Mouse (Mus musculus) adrenal gland, postnatal 36 days (tissue): ENCODE measurements around the gene Tepp. TPM values are rescaled to one million over a fixed set of nuclear protein-coding genes. Genes with fewer than 3 reads are reported as not detected.
A peak's percentile ranks its signal among the peaks of the same experiment; 100 is the strongest.

ENCODE experiments used
- DNase-seq, 2 experiments: peaks; one replicate each; pipeline ENCODE4 v3.0.0; 2021; ENCODE audit warnings: mixed read lengths in 1 of 2
- long read RNA-seq, 2 experiments: library from polyadenylated mRNA; stranded (forward); transcript quantifications; one replicate each; pipeline ENCODE4 v2.0.0; 2021; ENCODE audit warnings: borderline sequencing depth in 2 of 2
- total RNA-seq, 2 experiments: library from RNA; stranded (reverse); gene quantifications; 2 replicates each; pipeline ENCODE4 v1.2.3; 2021

Gene Tepp
- total RNA-seq = under 1 TPM in 1 of 2 experiments, not detected in 1; 0.82 TPM
- long read RNA-seq, experiment 1, partial matches to known transcripts = 1 of 1 reads
- long read RNA-seq, experiment 1, other reads (novel, unspliced or antisense) = 0 of 1 reads
- long read RNA-seq, experiment 2, partial matches to known transcripts = 1 of 1 reads
- long read RNA-seq, experiment 2, other reads (novel, unspliced or antisense) = 0 of 1 reads

DNA sequence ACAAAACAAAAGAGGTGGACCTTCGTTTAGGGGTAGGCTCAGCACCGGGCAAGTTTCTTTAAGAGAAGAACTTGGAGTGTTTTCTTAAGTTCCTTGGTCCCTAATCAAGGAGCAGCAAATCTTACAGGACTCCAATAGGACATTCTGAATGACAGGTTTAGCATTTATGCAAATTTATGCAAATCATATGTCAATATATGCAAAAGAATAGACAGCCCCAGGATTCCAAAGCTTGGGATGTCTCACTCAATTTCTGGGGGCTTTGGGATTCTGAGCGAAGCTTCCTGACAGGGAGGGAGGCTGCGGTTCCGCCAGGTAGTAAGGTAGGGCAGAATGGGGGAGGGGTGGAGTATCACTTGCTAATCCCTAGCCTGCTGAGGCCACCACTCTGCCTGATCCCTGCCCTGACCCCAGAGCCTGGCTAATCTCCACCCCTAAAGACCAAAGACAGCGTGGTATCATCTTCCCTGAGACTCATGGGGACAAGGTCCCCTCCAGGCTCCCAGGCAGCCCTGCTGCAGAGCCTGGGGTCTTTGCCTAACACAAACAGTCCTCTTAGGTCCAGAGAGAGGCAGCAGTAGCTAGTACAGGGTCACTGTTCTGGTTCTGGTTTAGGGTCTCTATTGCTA, at the start of gene Tepp:
TSS of gene Tepp (plus strand) at position 225 of the 629 bp plus-strand sequence.
- DNase-seq = no peak

DNA sequence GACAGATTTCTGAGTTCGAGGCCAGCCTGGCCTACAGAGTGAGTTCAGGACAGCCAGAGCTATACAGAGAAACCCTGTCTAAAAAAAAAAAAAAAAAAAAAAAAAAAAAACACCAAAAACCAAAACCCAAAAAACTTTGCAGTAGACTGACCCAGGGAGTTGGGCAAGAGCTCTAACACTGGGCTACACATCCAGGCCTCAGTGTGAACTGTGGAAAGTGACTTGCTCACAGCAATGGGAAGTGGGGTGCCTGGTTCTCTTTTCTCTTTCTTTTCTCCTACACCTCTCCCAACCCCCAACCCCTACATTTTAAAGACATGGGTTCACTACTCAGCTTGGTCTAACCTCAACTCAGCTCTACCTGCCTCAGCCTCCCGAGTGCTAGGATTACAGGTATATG, 48.2 kb upstream of the Tepp start:
- no peak for DNase-seq

DNA sequence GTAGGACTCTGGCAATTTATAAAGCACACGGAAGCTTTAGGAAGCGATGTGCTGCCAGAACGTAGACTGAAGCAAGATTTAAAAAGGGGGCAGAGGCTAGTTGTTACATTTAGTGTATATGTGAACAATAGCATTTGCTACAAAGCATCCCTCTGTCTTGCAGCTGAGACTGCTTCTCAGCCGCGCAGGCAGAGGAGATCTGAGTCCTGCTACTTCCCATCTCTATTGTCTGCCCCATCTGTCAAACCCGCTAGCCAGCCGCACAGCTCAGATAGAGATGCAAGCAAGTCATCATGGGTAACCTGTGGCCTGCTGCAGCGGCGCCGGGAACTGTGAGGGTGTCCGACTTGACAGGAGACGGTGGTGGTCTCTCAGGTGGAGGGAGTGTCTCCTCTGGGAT, 39.9 kb upstream of the Tepp start:
- no peak for DNase-seq

DNA sequence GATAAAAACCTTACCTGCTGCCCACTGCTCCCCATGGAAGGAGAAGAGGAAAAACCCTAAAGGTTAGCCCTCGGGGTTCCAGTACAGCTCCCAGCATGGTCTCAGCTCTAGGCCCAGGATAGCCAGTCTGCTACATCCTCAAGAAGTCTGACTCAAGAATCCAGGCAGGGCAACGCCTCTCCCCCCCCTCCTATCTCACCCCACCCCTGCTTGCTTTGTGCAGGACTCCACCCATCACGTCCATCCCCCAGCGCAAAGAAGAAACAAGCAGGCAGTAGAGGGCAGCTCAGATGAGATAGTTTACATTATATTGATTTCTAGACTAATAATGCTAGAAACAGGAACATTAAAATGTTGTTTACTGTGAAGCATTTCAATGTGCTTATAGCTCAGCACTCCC, 38.5 kb upstream of the Tepp start:
- no peak for DNase-seq

DNA sequence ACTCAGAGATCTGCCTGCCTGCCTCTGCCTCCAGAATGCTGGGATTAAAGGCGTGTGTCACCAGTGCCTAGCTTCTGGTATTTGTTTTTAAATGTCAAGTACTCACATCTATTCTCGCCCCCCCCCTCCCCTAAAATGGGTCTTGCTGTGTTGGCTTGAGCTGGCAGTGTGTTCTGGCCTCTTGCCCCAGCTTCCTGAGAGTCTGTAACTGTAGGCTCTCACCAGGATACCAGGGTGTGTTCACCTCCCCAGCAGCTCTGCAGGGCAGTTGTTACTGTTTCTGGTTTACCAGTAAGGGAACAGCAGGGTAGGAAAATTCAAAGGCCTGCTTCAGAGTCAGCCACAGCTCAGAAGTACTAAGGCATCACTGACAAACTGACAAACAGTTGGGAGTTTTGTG, 37.5 kb upstream of the Tepp start:
- DNase-seq = peak; percentile 47 to 51

DNA sequence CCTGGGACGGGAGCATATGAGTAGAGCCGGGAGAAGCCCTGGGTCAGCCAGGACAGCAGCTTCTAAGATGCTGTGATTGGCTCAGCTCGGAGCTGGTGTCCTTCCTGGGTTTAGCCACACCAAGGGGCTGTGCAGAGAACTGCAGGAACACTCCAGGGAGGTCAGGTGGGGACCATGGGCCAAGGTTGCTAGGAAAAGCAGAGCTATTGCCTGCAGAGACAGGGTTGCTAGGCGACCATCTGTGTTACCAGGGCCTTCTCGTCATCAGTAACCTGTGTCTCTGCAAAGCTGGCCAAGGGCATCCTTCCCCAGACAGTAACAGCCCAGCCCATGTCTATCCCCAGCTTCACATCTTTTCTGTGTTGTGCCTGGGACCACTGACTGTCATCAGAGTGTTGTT, 28.9 kb upstream of the Tepp start:
- DNase-seq = no peak

DNA sequence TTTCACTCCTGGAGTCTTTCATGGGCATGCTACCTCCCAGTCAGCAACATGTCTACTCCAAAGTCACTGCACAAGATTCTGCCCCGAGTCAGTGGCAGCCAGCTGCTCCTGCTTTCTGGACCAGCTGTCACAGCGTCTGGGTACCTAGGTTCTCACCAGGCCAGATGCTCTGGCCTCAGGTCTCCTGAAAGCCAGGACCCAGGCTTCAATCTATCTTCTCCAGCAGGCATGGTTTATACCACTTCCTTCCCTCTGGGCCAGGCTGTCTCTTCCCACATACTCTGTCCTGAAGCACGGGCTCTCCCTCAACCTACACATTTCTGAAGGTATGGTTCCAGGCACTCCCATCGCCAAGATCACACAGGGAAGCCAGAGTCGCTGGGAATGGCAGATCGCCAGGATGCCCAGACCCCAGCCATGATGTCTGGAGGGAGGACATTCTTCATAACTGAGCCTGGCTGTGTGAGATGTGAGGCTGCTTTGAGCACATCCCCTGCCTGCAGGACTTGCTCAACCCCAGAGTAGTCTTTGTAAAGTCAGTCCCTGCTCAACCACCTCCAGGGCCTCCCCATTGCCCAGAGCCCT, 21.2 kb upstream of the Tepp start:
- no peak for DNase-seq

DNA sequence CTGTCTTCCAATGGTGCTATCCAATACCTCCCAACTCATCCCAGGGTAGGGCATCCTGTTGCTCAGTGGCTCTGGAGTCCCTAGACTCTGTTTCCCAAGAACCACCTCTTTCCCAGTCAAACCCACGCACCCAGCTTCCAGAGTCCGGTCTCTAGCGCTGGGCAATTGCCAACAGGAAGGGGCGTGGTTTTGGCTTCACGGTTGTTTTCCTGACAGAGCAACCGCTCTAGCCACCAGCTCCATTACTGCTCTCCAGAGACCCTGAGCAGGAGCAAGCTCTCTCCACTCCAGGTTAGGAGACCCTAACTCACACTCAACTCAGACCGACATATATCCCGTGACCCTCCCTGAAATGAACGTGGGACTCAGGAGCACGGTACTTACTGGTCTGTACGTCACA, 17.2 kb upstream of the Tepp start:
- DNase-seq = peak; percentile 81 to 85

DNA sequence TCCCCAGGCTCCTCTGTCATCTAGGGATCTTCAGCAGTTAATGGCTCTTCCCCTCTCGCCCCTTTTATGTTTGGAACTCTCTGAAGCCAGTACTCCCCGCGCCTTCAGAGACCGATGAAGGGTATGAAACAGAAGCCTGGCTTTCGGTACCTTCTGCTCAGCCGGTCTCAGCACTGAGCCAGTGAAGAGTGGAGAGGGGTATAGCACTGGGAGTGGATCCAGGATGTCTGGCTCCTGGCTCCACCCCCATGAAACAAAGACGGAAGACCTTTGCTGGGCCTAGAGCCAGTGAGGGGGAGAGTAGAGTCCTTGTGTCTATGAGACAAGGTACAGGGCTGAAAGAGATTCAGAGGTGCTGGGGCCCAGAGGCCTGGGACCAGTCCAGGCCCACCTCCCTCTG, 16.5 kb upstream of the Tepp start:
- peak; percentile 39 to 42 for DNase-seq

DNA sequence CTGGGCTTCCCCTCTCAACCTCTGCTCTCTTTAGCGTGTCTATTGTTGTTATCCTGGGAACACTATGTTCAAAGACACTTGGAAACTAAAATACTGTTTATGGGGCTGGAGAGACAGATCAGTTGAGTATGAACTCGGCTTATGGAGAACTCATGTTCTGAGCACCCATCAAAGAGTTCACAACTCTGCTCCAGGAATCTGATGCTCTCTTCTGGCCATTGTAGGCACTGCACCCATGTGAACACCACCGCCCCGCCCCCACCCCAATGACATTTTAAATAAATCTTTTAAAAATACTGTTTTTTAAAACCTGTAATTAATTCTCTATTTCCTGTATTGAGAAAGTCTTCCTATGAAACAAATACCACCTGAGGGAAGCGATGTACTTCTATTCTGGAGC, 8.0 kb upstream of the Tepp start:
- DNase-seq = peak in 1 of 2 experiments; percentile 60

DNA sequence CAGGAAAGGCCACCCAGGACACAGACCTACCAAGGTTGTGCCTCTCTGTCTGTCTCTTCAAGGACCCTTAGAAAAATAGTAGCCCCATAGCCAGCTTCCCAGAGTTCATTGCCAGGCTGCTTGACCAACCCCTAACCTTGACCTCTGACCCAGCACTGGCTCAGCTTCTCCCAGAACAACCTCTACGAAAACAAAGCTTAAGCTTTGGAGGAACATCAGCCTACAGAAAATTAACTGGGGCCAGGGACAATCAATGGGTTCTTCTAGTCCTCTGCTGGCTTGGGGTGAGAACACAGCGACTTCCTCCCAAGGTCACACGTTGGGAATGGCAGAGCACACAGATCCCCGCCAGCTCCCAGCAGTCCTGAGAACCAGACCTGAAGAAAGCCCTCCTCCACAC, 4.8 kb upstream of the Tepp start:
- DNase-seq = peak in 1 of 2 experiments; percentile 34

DNA sequence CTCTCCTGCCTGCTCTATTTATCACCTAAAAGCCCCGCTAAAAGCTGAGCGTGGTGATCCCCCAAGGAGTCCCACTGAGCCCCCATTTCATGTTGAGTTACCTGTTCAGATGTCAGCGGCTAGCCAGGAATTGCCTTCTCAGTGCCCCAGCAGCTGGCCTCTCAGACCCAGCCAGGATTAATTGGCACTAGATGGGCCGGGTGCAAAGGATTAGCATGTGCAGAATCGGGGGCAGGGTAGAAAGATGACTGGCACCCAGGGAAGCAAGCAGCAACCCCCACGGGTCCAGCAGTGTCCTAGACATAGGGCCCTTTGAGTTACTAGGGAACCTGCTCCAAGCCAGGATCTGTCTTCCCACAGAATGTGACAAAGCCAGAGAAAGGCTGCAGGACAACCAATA, 3.9 kb upstream of the Tepp start, which contains the start of gene Cngb1:
TSS of gene Cngb1 (minus strand) at position 155 of the 400 bp plus-strand sequence.
- no peak for DNase-seq

DNA sequence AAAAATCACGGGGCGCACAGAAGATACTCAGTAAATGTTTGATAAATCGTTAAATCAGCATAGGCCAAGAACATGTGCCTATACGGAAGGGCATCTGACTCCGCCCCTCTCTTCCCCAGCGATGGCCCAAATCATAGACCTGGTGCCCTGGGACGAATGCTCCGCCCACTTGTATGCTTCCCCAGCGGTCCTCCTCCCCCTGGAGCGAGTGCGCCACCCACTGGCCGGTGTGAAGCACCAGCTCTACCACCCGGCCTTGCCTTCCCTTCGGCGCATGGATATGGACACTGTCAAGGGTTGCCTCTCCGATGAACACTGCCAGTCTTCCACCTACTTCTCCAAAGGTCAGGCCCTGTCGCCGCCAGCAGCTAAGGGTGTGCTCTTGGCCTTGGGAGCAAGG, 2.5 kb downstream of the Tepp start:
- peak; percentile 70 to 82 for DNase-seq

DNA sequence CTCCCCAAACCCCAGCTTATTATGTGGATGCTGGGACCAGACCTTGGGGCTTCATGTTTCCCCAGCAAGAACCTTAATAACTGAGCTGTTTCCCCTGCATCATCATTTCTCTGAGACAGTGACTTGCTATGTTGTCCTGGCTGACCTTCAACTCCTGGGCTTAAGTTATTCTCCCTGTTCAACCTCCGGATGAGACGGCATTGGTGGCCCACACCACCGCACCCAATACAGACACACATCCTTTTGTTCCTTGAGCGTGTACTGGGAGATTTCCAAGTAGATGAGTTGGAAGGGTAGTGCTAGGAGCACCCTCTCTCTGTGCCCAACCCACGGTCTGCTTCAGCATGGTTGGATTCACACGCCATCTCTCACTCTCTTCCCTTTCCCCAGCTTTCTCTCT, 3.5 kb downstream of the Tepp start:
- no peak for DNase-seq

DNA sequence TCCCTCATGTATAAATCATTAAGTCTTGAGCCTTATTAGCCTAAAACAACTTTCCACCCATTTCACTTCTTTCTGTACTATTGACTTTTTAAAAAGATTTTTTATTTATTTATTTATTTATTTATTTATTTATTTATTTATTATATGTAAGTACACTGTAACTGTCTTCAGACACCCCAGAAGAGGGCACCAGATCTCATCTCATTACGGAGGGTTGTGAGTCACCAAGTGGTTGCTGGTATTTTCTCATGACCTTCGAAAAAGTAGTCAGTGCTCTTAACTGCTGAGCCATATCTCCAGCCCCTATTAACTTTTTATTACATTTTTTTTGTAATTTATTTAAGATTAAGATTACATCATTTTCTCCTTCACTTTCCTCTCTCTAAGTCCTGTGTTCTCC, 4.3 kb downstream of the Tepp start:
- peak; percentile 42 to 59 for DNase-seq

DNA sequence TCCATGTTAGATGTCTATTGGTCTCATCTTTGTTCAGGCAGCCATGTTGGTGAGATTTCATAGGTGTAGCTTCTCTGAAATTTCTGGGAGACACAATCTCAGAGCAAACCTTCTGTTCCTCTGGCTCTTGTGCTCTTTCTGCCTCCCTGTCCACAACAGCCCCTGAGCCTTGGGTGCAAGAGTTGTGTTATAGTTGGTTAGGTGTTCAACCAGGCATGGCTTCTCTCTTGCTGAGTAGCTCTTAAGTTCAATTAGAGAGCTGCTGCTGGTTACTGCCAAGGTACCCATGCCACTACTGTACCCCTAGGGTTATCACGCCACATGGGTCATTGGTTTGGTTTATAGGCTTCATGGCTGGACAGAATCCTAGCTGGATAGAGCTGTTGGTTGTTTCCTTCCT, 5.0 kb downstream of the Tepp start:
- DNase-seq = no peak

DNA sequence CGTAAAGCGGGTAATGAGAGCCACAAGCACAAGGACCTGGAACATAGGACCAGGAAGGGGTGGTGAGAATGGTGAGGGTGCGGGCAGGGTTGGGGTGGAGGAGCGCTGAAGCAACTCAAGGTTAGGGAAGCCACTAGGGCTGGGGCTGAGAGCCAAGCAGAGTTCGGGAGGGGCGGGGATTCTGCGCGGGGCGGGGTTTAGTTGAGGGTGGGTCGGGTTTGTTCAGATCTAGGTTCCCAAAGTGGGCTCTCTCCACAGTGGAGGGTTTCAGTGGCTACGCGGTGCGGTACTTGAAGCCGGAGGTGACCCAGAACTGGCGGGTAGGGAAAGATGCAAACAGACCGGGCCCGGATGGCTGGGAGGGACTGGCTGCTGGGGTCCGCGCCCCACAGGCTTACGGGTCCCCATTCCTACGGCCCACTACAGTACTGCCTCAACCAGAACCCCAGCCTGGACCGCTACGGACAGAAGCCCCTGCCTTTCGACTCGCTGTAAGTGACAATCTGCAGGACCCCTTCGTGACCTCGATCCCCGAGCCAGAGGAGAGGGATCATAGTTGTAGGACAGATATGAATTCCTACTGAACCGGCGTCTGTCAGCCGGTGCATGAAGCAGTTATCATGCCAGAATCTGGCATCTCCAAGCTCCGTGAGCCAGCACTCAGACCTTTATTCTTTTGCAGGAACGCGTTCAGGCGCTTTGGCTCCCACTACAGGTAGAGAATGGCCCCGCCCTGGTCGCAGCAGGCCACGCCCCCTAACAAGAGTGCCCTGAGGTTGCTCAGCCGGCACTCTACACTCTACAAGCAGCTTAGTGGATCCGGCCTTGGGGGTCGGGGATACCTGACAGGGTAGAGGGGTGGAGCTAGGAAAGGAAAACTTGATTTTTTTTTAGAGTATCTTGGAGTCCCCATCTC, 10.1 kb downstream of the Tepp start:
- peak; percentile 79 to 85 for DNase-seq

DNA sequence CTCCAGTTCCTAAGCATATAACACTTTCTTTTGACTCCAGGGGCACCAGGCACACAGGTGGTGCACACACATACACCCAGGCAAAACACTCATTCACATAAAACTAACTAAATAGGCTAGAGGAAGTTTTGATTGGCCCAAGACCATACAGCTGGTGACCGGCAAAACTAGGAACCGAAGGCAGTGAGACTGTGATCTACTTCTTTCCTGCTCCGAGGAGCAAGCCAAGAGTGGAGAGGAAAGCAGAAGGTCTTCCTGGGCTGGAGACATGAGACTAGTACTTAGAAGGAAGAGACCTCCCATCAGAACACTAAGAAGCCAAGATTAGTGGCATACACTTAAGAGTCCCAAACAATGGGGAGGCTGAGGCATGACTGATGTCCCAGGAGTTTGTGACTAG, 12.8 kb downstream of the Tepp start:
- no peak for DNase-seq

DNA sequence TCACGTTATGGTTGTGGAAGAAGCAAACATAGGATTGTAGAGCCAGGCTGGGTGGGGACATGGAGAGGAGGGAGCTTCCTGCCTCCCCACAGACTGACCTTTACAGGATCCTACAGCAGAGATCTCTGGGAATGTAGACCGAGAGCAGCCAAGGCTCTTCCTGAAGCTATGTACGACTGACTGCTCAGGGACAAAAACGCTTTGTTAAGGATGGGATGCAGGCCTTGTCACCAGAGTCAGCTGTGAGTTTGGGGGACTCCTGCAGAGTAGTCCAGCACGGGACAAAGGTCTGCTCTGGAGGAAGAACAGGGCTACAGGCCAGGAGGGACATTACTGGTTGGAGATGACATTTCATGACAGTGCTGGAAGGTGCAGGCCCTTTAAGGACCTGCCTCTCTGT, 14.3 kb downstream of the Tepp start:
- no peak for DNase-seq

DNA sequence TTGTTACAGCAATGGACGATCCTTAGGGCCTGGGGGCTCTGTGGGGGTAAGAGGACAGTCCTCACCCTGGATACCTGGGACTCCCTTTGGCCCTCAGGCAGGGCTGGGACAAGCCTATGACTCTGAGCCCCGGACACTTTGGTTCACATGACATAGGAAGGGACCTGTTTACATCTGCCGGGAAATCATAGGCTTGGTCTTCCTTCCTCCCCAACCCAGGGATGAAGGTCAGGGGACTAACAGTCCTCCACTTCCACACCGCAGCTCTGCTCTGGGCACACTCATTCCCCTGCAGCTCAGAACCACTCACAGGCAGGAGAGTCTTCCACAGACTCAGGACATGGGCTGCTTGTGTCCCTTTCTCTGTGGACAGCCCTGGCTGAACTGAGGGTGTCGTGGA, 16.5 kb downstream of the Tepp start:
- DNase-seq = no peak

DNA sequence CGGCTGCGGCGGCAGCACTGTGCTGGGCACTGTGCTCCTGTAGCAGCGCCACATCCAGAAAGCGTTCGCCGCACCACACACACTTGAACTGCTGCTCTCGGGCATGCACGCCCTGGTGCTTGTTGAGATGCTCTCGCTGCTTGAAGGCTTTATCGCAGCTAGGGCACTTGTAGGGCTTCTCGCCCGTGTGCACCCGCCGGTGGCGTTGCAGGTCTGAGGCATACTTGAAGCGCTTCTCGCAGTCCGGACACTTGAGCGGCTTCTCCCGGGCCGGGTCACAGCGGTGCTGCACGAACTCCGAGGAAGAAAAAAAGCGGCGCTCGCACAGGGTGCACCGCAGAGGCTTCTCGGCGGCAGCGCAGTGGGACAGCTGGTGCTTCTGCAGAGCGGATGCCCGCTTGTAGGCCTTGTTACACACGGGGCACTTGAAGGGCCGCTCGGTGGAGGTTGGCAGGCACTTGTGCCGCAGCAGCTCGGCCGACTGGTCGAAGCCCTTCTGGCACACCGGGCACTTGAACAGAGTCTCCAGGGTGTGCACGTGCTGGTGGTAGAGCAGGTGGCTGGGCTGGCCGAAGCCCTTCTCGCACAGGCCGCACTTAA, 17.6 kb downstream of the Tepp start:
- no peak for DNase-seq

DNA sequence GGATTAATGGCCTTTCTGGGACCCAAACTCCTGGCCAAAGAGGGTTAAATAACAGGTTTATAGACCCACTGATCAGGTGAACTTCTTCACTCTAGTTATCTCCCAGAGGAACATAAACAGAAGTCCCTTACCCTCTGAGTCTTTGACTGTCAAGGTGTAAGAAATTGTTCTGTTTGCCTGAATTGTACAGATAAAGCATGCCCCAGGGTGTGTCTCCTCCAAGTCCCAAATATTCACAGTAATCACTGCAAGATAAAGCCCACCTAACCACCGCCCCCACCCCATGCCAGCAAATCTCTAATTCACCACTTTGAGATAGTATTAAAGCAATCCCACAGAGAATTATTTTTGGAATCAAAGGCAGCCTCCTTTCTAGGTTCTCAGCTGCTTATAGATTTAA, 20.0 kb downstream of the Tepp start:
- no peak for DNase-seq
